Mouse (Mus musculus): ENCODE results near the gene Gm4491. TPM values are rescaled to one million over a fixed set of nuclear protein-coding genes. Genes with fewer than 3 reads are reported as not detected.
A peak's percentile ranks its signal among the peaks of the same experiment; 100 is the strongest.

Gm4491 gene
- polyA plus RNA-seq, 1 experiment from 2014 or later, result not detected

- ATAC-seq (0 out of 2 replicates have a peak, but pooled peaks have one; percentile 3), DNase-seq (ENCODE audit: low spot score) (no peak)
- H3K27me3 ChIP-seq (replicated peaks; ENCODE audit: insufficient read depth, low read length), result peaks cover 36% of the 10 kb centered on the region
- no peaks in the 10 kb centered on the region for H3K9me3 ChIP-seq (ENCODE audit: low read length)
- H3K27ac ChIP-seq (ENCODE audit: low read length), result no peak overlapping the region
- TF ChIP-seq EP300 (IDR thresholded peaks at IDR 0.05), result no peak
- no peak for TF ChIP-seq CTCF (IDR thresholded peaks at IDR 0.05)
- H3K9ac ChIP-seq (replicated peaks; ENCODE audit: low read depth), result no peak overlapping the region
- no peaks in the 10 kb centered on the region for H3K36me3 ChIP-seq (ENCODE audit: insufficient read depth, low read length)
- 16% methylated on average over 14 of the region's 14 CpGs for WGBS
- no peaks in the 10 kb centered on the region for H3K4me1 ChIP-seq (ENCODE audit: insufficient read depth, low read depth, low read length)
- H3K4me3 ChIP-seq (ENCODE audit: low read depth, low read length), result peak overlapping the region; percentile 62
- peak overlapping the region; percentile 100 for H3K4me2 ChIP-seq (replicated peaks; ENCODE audit: low read depth, low read length)
These were observed 10.6 kb downstream of the Gm4491 start for GRCm38 (mm10) chr14:57105111-57105510.

- Histone ChIP-seq H3K4me1 (ENCODE audit: insufficient read depth, low read depth, low read length) (no peaks in the 10 kb centered on the region), H3K4me3 (ENCODE audit: low read depth, low read length) (peak within 1 kb of the TSS; percentile 62), H3K9ac (replicated peaks; ENCODE audit: low read depth) (peak within 1 kb of the TSS; percentile 30; the same call in 1 of the 2 replicates), H3K27ac (ENCODE audit: low read length) (no peak within 1 kb of the TSS), H3K9me3 (ENCODE audit: low read length) (no peaks in the 10 kb centered on the region), H3K27me3 (replicated peaks; ENCODE audit: insufficient read depth, low read length) (peaks cover 36% of the 10 kb centered on the region), H3K4me2 (replicated peaks; ENCODE audit: low read depth, low read length) (peak within 1 kb of the TSS; percentile 100), H3K36me3 (ENCODE audit: insufficient read depth, low read length) (no peaks in the 10 kb centered on the region)
- no peak for TF ChIP-seq EP300 (IDR thresholded peaks at IDR 0.05)
- peak; percentile 46 for TF ChIP-seq CTCF (IDR thresholded peaks at IDR 0.05)
- DNase-seq (ENCODE audit: low spot score), result peak; percentile 80
- under 1% methylated on average over 88 of the region's 101 CpGs for WGBS
- ATAC-seq, result peak; percentile 86
These were observed 11.3 kb downstream of the Gm4491 start, which contains the start of gene Gjb2 for GRCm38 (mm10) chr14:57104106-57105023. Gjb2 (minus strand) TSS chr14:57104702.

GRCm38 (mm10) chr14:57103711-57104105 is 12.0 kb downstream of the Gm4491 start:
- peak overlapping the region; percentile 100 for H3K4me2 ChIP-seq (replicated peaks; ENCODE audit: low read depth, low read length)
- 2% methylated on average over 22 of the region's 22 CpGs for WGBS
- no peak overlapping the region for H3K27ac ChIP-seq (ENCODE audit: low read length)
- H3K27me3 ChIP-seq (replicated peaks; ENCODE audit: insufficient read depth, low read length), result peaks cover 36% of the 10 kb centered on the region
- no peaks in the 10 kb centered on the region for H3K9me3 ChIP-seq (ENCODE audit: low read length)
- ATAC-seq (no peak; the same call in 1 of the 2 replicates), DNase-seq (ENCODE audit: low spot score) (no peak)
- peak overlapping the region; percentile 30; the same call in 1 of the 2 replicates for H3K9ac ChIP-seq (replicated peaks; ENCODE audit: low read depth)
- no peaks in the 10 kb centered on the region for H3K4me1 ChIP-seq (ENCODE audit: insufficient read depth, low read depth, low read length)
- peak overlapping the region; percentile 62 for H3K4me3 ChIP-seq (ENCODE audit: low read depth, low read length)
- no peak for TF ChIP-seq CTCF (IDR thresholded peaks at IDR 0.05)
- TF ChIP-seq EP300 (IDR thresholded peaks at IDR 0.05), result no peak
- H3K36me3 ChIP-seq (ENCODE audit: insufficient read depth, low read length), result no peaks in the 10 kb centered on the region

GRCm38 (mm10) chr14:57103121-57103520 is 12.6 kb downstream of the Gm4491 start:
- Histone ChIP-seq H3K27ac (ENCODE audit: low read length) (no peak overlapping the region), H3K4me3 (ENCODE audit: low read depth, low read length) (no peak overlapping the region), H3K9ac (replicated peaks; ENCODE audit: low read depth) (no peak overlapping the region), H3K9me3 (ENCODE audit: low read length) (no peaks in the 10 kb centered on the region), H3K4me1 (ENCODE audit: insufficient read depth, low read depth, low read length) (no peaks in the 10 kb centered on the region), H3K36me3 (ENCODE audit: insufficient read depth, low read length) (no peaks in the 10 kb centered on the region), H3K27me3 (replicated peaks; ENCODE audit: insufficient read depth, low read length) (peaks cover 36% of the 10 kb centered on the region), H3K4me2 (replicated peaks; ENCODE audit: low read depth, low read length) (no peak overlapping the region)
- ATAC-seq, result no peak
- 67% methylated on average over 6 of the region's 6 CpGs for WGBS
- TF ChIP-seq CTCF (IDR thresholded peaks at IDR 0.05) (no peak), EP300 (IDR thresholded peaks at IDR 0.05) (no peak)
- no peak for DNase-seq (ENCODE audit: low spot score)

GRCm38 (mm10) chr14:57101623-57102022 is 14.1 kb downstream of the Gm4491 start:
- no peak for TF ChIP-seq CTCF (IDR thresholded peaks at IDR 0.05)
- no peak for TF ChIP-seq EP300 (IDR thresholded peaks at IDR 0.05)
- H3K4me2 ChIP-seq (replicated peaks; ENCODE audit: low read depth, low read length), result no peak overlapping the region
- H3K27me3 ChIP-seq (replicated peaks; ENCODE audit: insufficient read depth, low read length), result peaks cover 34% of the 10 kb centered on the region
- H3K4me3 ChIP-seq (ENCODE audit: low read depth, low read length), result no peak overlapping the region
- H3K9me3 ChIP-seq (ENCODE audit: low read length), result no peaks in the 10 kb centered on the region
- WGBS, result 63% methylated on average over 7 of the region's 7 CpGs
- H3K9ac ChIP-seq (replicated peaks; ENCODE audit: low read depth), result no peak overlapping the region
- no peaks in the 10 kb centered on the region for H3K4me1 ChIP-seq (ENCODE audit: insufficient read depth, low read depth, low read length)
- H3K36me3 ChIP-seq (ENCODE audit: insufficient read depth, low read length), result no peaks in the 10 kb centered on the region
- ATAC-seq (no peak), DNase-seq (ENCODE audit: low spot score) (no peak)
- H3K27ac ChIP-seq (ENCODE audit: low read length), result no peak overlapping the region

- no peaks in the 10 kb centered on the region for H3K36me3 ChIP-seq (ENCODE audit: insufficient read depth, low read length)
- no peak overlapping the region for H3K4me3 ChIP-seq (ENCODE audit: low read depth, low read length)
- TF ChIP-seq CTCF (IDR thresholded peaks at IDR 0.05) (no peak), EP300 (IDR thresholded peaks at IDR 0.05) (no peak)
- no peaks in the 10 kb centered on the region for H3K27me3 ChIP-seq (replicated peaks; ENCODE audit: insufficient read depth, low read length)
- ATAC-seq (no peak), DNase-seq (ENCODE audit: low spot score) (no peak)
- WGBS, result 64% methylated on average over 4 of the region's 4 CpGs
- H3K27ac ChIP-seq (ENCODE audit: low read length), result no peak overlapping the region
- no peaks in the 10 kb centered on the region for H3K9me3 ChIP-seq (ENCODE audit: low read length)
- no peaks in the 10 kb centered on the region for H3K4me1 ChIP-seq (ENCODE audit: insufficient read depth, low read depth, low read length)
- H3K9ac ChIP-seq (replicated peaks; ENCODE audit: low read depth), result no peak overlapping the region
- H3K4me2 ChIP-seq (replicated peaks; ENCODE audit: low read depth, low read length), result no peak overlapping the region
These were observed 19.8 kb downstream of the Gm4491 start for GRCm38 (mm10) chr14:57095855-57096254.
